Mouse (Mus musculus) heart, adult 2 months (tissue): ENCODE results near the gene Gm49388. TPM values are rescaled to one million over a fixed set of nuclear protein-coding genes. Genes with fewer than 3 reads are reported as not detected.

Experiments used
- DNase-seq, 2 experiments: peaks; one replicate each; pipeline ENCODE4 v3.0.0; 2021
- H3K27ac ChIP-seq: fragments of 200-600 bp; 2 replicates; pipeline ENCODE4 v1.8.1; 2022
- H3K27me3 ChIP-seq: fragments of 200-500 bp; 2 replicates; pipeline ENCODE4 v1.6.1; 2012; ENCODE audit warnings: mild to moderate bottlenecking, low read length, inconsistent platforms, mixed read lengths; ENCODE audit not compliant: control insufficient read depth, insufficient read depth
- H3K36me3 ChIP-seq: fragments of 200-500 bp; 2 replicates; pipeline ENCODE4 v1.6.1; 2012; ENCODE audit warnings: low read length, inconsistent platforms; ENCODE audit not compliant: control insufficient read depth, insufficient read depth
- H3K4me1 ChIP-seq: fragments of 200-500 bp; 2 replicates; pipeline ENCODE4 v1.6.1; 2011; ENCODE audit warnings: low read length; ENCODE audit not compliant: control insufficient read depth, insufficient read depth
- H3K4me3 ChIP-seq: fragments of 200-600 bp; 2 replicates; pipeline ENCODE4 v1.8.1; 2022
- H3K79me2 ChIP-seq: fragments of 200-500 bp; replicated peaks from 2 replicates; pipeline ENCODE4 v1.6.1; 2012; ENCODE audit warnings: mild to moderate bottlenecking, inconsistent platforms, low read length, moderate library complexity, mixed read lengths; ENCODE audit not compliant: control insufficient read depth, insufficient read depth
- H3K9ac ChIP-seq: fragments of 200-500 bp; 2 replicates; pipeline ENCODE4 v1.6.1; 2012; ENCODE audit warnings: low read depth, mild to moderate bottlenecking, control low read depth, inconsistent platforms, low read length, mixed read lengths
- CTCF ChIP-seq: fragments of 200-600 bp; IDR thresholded peaks from 2 replicates; pipeline ENCODE4 v1.8.1; 2022; ENCODE audit warnings: antibody characterized with exemption, mild to moderate bottlenecking, moderate library complexity
- EP300 ChIP-seq: fragments of 200-500 bp; IDR thresholded peaks from 2 replicates; pipeline ENCODE4 v1.6.1; 2011; ENCODE audit warnings: low read depth, low read length, control low read depth; ENCODE audit not compliant: insufficient read depth
- POLR2A ChIP-seq: fragments of 200-500 bp; IDR thresholded peaks from 2 replicates; pipeline ENCODE4 v1.6.1; 2011; ENCODE audit warnings: mild to moderate bottlenecking, low read depth, low read length, control low read depth; ENCODE audit not compliant: insufficient read depth
- WGBS: fragments of 180-500 bp; shearing (Covaris S2); methylation state at CpG from one replicate; pipeline ENCODE4 v1.1.7; 2018; 5-methylcytosine and 5-hydroxymethylcytosine counted together
- intact Hi-C: fragments of 180-260 bp; cut with DNase I; formaldehyde crosslinking; loops from one replicate; pipeline ENCODE4 v1.15.1; 2025
- polyA plus RNA-seq: library from polyadenylated mRNA; depleted of rRNA; stranded (reverse); fragments of >200 nt; gene quantifications from 2 replicates; pipeline ENCODE4 v1.2.3, GENCODE M21; 2012; rRNA removed
- total RNA-seq, 2 experiments: library from RNA; stranded (reverse); gene quantifications; 2 replicates each; pipeline ENCODE4 v1.2.3; 2021

Gene Gm49388
- total and polyA plus RNA-seq, 3 experiments, result 1.6 to 2.6 TPM; not detected in 1

GRCm38 (mm10) chr7:127849973-127850875, 64.8 kb downstream of the Gm49388 start:
- intact Hi-C loops, result no loop called here
- TF ChIP-seq CTCF (no peak), POLR2A (0 out of 2 replicates have a peak, but pooled peaks have one; percentile 15)
- no peaks in the 10 kb centered on the region for H3K79me2 ChIP-seq
- H3K4me1 ChIP-seq, result no peaks in the 10 kb centered on the region; the same call in 1 of the 2 replicates
- no peaks in the 10 kb centered on the region for H3K36me3 ChIP-seq
- no peak overlapping the region; the same call in 1 of the 2 replicates for H3K27ac ChIP-seq
- DNase-seq, result no peak
- 56% methylated on average over 6 of the region's 6 CpGs for WGBS
- H3K4me3 ChIP-seq, result no peak overlapping the region
- no peak overlapping the region for H3K9ac ChIP-seq
- no peaks in the 10 kb centered on the region for H3K27me3 ChIP-seq

- Histone ChIP-seq H3K79me2 (no peaks in the 10 kb centered on the region), H3K27ac (no peak overlapping the region; the same call in 1 of the 2 replicates), H3K27me3 (no peaks in the 10 kb centered on the region), H3K9ac (no peak overlapping the region), H3K4me1 (no peaks in the 10 kb centered on the region; the same call in 1 of the 2 replicates), H3K4me3 (no peak overlapping the region), H3K36me3 (no peaks in the 10 kb centered on the region)
- intact Hi-C loops, result no loop called here
- peak in 1 of 2 experiments; percentile 17 for DNase-seq
- 45% methylated on average over 5 of the region's 5 CpGs for WGBS
- TF ChIP-seq POLR2A (no peak), CTCF (no peak), EP300 (no peak)
Observed at GRCm38 (mm10) chr7:127850906-127851305, 65.5 kb downstream of the Gm49388 start.

Other genes starting within 250 kb of the Gm49388 start
- not detected for gene Tmem265, start 224.2 kb upstream of the Gm49388 start, total RNA-seq
- gene Tmem265, start 224.2 kb upstream of the Gm49388 start, polyA plus RNA-seq, result not detected in 2 replicates
- 10 to 100 TPM; 13.9 to 17.5 TPM for gene Phkg2, start 212.3 kb upstream of the Gm49388 start, total RNA-seq
- gene Phkg2, start 212.3 kb upstream of the Gm49388 start, polyA plus RNA-seq, result 30.1 and 40.1 TPM in 2 replicates
- gene Ccdc189, start 197.0 kb upstream of the Gm49388 start, total RNA-seq, result 10 to 100 TPM; 10.4 to 11.7 TPM
- 10.6 and 11.4 TPM in 2 replicates for gene Ccdc189, start 197.0 kb upstream of the Gm49388 start, polyA plus RNA-seq
- gene Rnf40, start 196.8 kb upstream of the Gm49388 start, total RNA-seq, result 10 to 100 TPM; 41.0 to 44.8 TPM
- 18.2 and 27.3 TPM in 2 replicates for gene Rnf40, start 196.8 kb upstream of the Gm49388 start, polyA plus RNA-seq
- 10 to 100 TPM; 17.7 to 24.9 TPM for gene Zfp629, start 169.8 kb upstream of the Gm49388 start, total RNA-seq
- 12.5 and 20.9 TPM in 2 replicates for gene Zfp629, start 169.8 kb upstream of the Gm49388 start, polyA plus RNA-seq
- 10 to 100 TPM; 34.1 to 34.5 TPM for gene Bcl7c, start 76.7 kb upstream of the Gm49388 start, total RNA-seq
- gene Bcl7c, start 76.7 kb upstream of the Gm49388 start, polyA plus RNA-seq, result 13.5 and 13.6 TPM in 2 replicates
- 1 to 10 TPM; 6.6 to 8.7 TPM for gene Ctf1, start 72.9 kb upstream of the Gm49388 start, total RNA-seq
- gene Ctf1, start 72.9 kb upstream of the Gm49388 start, polyA plus RNA-seq, result 15.3 and 24.5 TPM in 2 replicates
- gene Ctf2, start 53.4 kb upstream of the Gm49388 start, total RNA-seq, result not detected
- gene Ctf2, start 53.4 kb upstream of the Gm49388 start, polyA plus RNA-seq, result not detected in 2 replicates
- 1 to 10 TPM; 3.3 to 3.4 TPM for gene Fbxl19, start 41.1 kb upstream of the Gm49388 start, total RNA-seq
- gene Fbxl19, start 41.1 kb upstream of the Gm49388 start, polyA plus RNA-seq, result 4.1 and 4.8 TPM in 2 replicates
- 10 to 100 TPM; 21.9 to 23.5 TPM for gene Orai3, start 15.8 kb upstream of the Gm49388 start, total RNA-seq
- 27.5 and 31.7 TPM in 2 replicates for gene Orai3, start 15.8 kb upstream of the Gm49388 start, polyA plus RNA-seq
- gene Setd1a, start 8.9 kb upstream of the Gm49388 start, total RNA-seq, result 10 to 100 TPM; 16.3 to 18.5 TPM
- 7.1 and 8.6 TPM in 2 replicates for gene Setd1a, start 8.9 kb upstream of the Gm49388 start, polyA plus RNA-seq
- 10 to 100 TPM in 1 of 2 experiments, 1 to 10 TPM in 1; 9.8 to 12.9 TPM for gene Hsd3b7, start 15.0 kb downstream of the Gm49388 start, total RNA-seq
- gene Hsd3b7, start 15.0 kb downstream of the Gm49388 start, polyA plus RNA-seq, result 37.0 and 45.0 TPM in 2 replicates
- 10 to 100 TPM; 68.4 to 71.9 TPM for gene Stx4a, start 38.7 kb downstream of the Gm49388 start, total RNA-seq
- 79.3 and 83.0 TPM in 2 replicates for gene Stx4a, start 38.7 kb downstream of the Gm49388 start, polyA plus RNA-seq
- gene Stx1b, start 38.9 kb downstream of the Gm49388 start, total RNA-seq, result 1 to 10 TPM in 1 of 2 experiments, under 1 TPM in 1; 0.77 to 1.1 TPM
- 3.8 and 4.0 TPM in 2 replicates for gene Stx1b, start 38.9 kb downstream of the Gm49388 start, polyA plus RNA-seq
- gene Zfp646, start 90.6 kb downstream of the Gm49388 start, total RNA-seq, result 10 to 100 TPM; 17.7 to 18.9 TPM
- gene Zfp646, start 90.6 kb downstream of the Gm49388 start, polyA plus RNA-seq, result 8.0 and 11.8 TPM in 2 replicates
- 1 to 10 TPM; 3.4 to 4.1 TPM for gene Zfp668, start 91.2 kb downstream of the Gm49388 start, total RNA-seq
- gene Zfp668, start 91.2 kb downstream of the Gm49388 start, polyA plus RNA-seq, result 2.2 and 2.7 TPM in 2 replicates
- 1 to 10 TPM in 1 of 2 experiments, under 1 TPM in 1; 0.76 to 1.2 TPM for gene Prss53, start 105.4 kb downstream of the Gm49388 start, total RNA-seq
- gene Prss53, start 105.4 kb downstream of the Gm49388 start, polyA plus RNA-seq, result 3.8 TPM in 2 replicates
- gene Gm21974, start 109.8 kb downstream of the Gm49388 start, total RNA-seq, result not detected
- gene Gm21974, start 109.8 kb downstream of the Gm49388 start, polyA plus RNA-seq, result not detected in 2 replicates
- 10 to 100 TPM; 16.2 to 17.7 TPM for gene Vkorc1, start 110.0 kb downstream of the Gm49388 start, total RNA-seq
- 59.2 and 90.0 TPM in 2 replicates for gene Vkorc1, start 110.0 kb downstream of the Gm49388 start, polyA plus RNA-seq
- 100 to 1,000 TPM; 104 to 131 TPM for gene Bckdk, start 118.5 kb downstream of the Gm49388 start, total RNA-seq
- gene Bckdk, start 118.5 kb downstream of the Gm49388 start, polyA plus RNA-seq, result 165 and 210 TPM in 2 replicates
- gene Kat8, start 126.9 kb downstream of the Gm49388 start, total RNA-seq, result 10 to 100 TPM; 13.8 to 14.6 TPM
- gene Kat8, start 126.9 kb downstream of the Gm49388 start, polyA plus RNA-seq, result 10.1 and 16.9 TPM in 2 replicates
- gene Prss8, start 144.5 kb downstream of the Gm49388 start, total RNA-seq, result not detected
- gene Prss8, start 144.5 kb downstream of the Gm49388 start, polyA plus RNA-seq, result 1.1 TPM in 1 of 2 replicates, not detected in the other
- 1 to 10 TPM; 6.0 to 9.7 TPM for gene Prss36, start 161.1 kb downstream of the Gm49388 start, total RNA-seq
- 21.4 and 23.1 TPM in 2 replicates for gene Prss36, start 161.1 kb downstream of the Gm49388 start, polyA plus RNA-seq
- gene Fus, start 181.8 kb downstream of the Gm49388 start, total RNA-seq, result 100 to 1,000 TPM; 151 to 181 TPM
- gene Fus, start 181.8 kb downstream of the Gm49388 start, polyA plus RNA-seq, result 222 and 261 TPM in 2 replicates
- 1 to 10 TPM; 6.9 to 8.8 TPM for gene Pycard, start 208.3 kb downstream of the Gm49388 start, total RNA-seq
- 28.3 and 32.8 TPM in 2 replicates for gene Pycard, start 208.3 kb downstream of the Gm49388 start, polyA plus RNA-seq
- 100 to 1,000 TPM; 252 to 303 TPM for gene Trim72, start 218.3 kb downstream of the Gm49388 start, total RNA-seq
- gene Trim72, start 218.3 kb downstream of the Gm49388 start, polyA plus RNA-seq, result 218 and 278 TPM in 2 replicates